Mouse (Mus musculus): ENCODE measurements around the gene Ptpdc1.

DNA sequence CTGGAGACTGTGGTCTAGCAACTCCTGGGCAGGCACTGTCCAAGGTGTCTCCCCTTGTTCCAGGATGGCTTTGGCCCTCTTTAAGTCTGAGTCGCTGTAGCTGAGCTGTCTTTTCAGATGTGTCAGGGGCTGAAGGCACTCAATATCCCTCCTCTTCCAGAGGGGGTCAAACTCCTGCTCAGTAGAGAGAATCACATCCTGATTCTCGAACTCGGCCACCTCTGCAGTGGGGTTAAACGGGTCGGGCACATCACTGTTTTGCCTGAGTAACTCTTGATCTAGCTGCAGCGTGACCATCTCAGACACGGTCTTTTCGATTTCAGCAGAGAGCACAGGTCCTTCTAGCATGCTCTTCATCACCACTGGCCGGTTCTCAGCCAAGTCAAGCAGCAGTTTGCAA, 39.0 kb downstream of the Ptpdc1 start:
- TF ChIP-seq POLR2A (IDR thresholded peaks at IDR 0.05; ENCODE audit: borderline replicate concordance, extremely low read depth, insufficient read depth, insufficient read length, poor library complexity, severe bottlenecking) (no peak), CTCF (IDR thresholded peaks at IDR 0.05; ENCODE audit: borderline replicate concordance, extremely low read depth, insufficient read depth, insufficient read length) (no peak)
